Mouse (Mus musculus): ENCODE results near the gene M1ap. TPM values are rescaled to one million over a fixed set of nuclear protein-coding genes. Genes with fewer than 3 reads are reported as not detected.

Gene M1ap
- total and polyA plus RNA-seq, 3 experiments, result 6.2 to 6.3 TPM; not detected in 1

GRCm38 (mm10) chr6:83043993-83044392, 97.3 kb downstream of the M1ap start:
- H3K36me3 ChIP-seq (ENCODE audit: control insufficient read depth in 1 of 2, insufficient read depth in 2 of 2, low read length in 2 of 2), result peaks cover 0 to 2% of the 10 kb centered on the region in 2 experiments; a peak in 1 of 4 replicates
- H3K4me1 ChIP-seq (ENCODE audit: control insufficient read depth in 1 of 2, insufficient read depth in 2 of 2, low read length in 2 of 2), result 0 out of 4 replicates have a peak, but pooled peaks cover 0 to 3% of the 10 kb centered on the region in 2 experiments
- no peak overlapping the region for H3K27ac ChIP-seq (ENCODE audit: control insufficient read depth, low read depth, low read length)

GRCm38 (mm10) chr6:83044742-83045141, 98.0 kb downstream of the M1ap start:
- H3K27me3 ChIP-seq (ENCODE audit: control insufficient read depth in 1 of 2, insufficient read depth in 2 of 2, low read length in 2 of 2), result no peaks in the 10 kb centered on the region
- no peaks in the 10 kb centered on the region for H3K79me2 ChIP-seq (ENCODE audit: control insufficient read depth, insufficient read depth, low read length, poor library complexity)
- peaks cover 0 to 2% of the 10 kb centered on the region in 2 experiments; a peak in 1 of 4 replicates for H3K36me3 ChIP-seq (ENCODE audit: control insufficient read depth in 1 of 2, insufficient read depth in 2 of 2, low read length in 2 of 2)
- TF ChIP-seq MYC (IDR thresholded peaks at IDR 0.05; ENCODE audit: low read depth, low read length) (0 out of 2 replicates have a peak, but pooled peaks have one; percentile 56), UBTF (IDR thresholded peaks at IDR 0.05; ENCODE audit: borderline replicate concordance, insufficient read depth, low read depth, low read length) (peak; percentile 83; the same call in 1 of the 2 replicates), ZKSCAN1 (IDR thresholded peaks at IDR 0.05; ENCODE audit: low read depth, low read length) (no peak), CTCF (IDR thresholded peaks at IDR 0.05 in 2 of 3, conservative IDR thresholded peaks at IDR 0.05 in 1 of 3; ENCODE audit: control insufficient read depth in 1 of 3, insufficient read depth in 1 of 3, low read depth in 2 of 3, low read length in 3 of 3, poor library complexity in 1 of 3, severe bottlenecking in 1 of 3) (no peak), MAX (IDR thresholded peaks at IDR 0.05; ENCODE audit: low read length) (0 out of 2 replicates have a peak, but pooled peaks have one; percentile 28), TBP (IDR thresholded peaks at IDR 0.05; ENCODE audit: low read depth, low read length) (peak; percentile 94), CHD1 (IDR thresholded peaks at IDR 0.05; ENCODE audit: low read depth, low read length) (no peak), POLR2A (IDR thresholded peaks at IDR 0.05; ENCODE audit: control insufficient read depth in 1 of 2, insufficient read depth in 1 of 2, low read depth in 1 of 2, low read length in 2 of 2, poor library complexity in 1 of 2) (no peak)
- peak; percentile 79 for DNase-seq (ENCODE audit: low read depth, low spot score)
- H3K9me3 ChIP-seq (replicated peaks; ENCODE audit: insufficient read depth, low read length), result no peaks in the 10 kb centered on the region
- no peak overlapping the region for H3K9ac ChIP-seq (ENCODE audit: control insufficient read depth, low read depth, low read length, poor library complexity, severe bottlenecking)
- 0 out of 4 replicates have a peak, but pooled peaks cover 0 to 3% of the 10 kb centered on the region in 2 experiments for H3K4me1 ChIP-seq (ENCODE audit: control insufficient read depth in 1 of 2, insufficient read depth in 2 of 2, low read length in 2 of 2)
- H3K27ac ChIP-seq (ENCODE audit: control insufficient read depth, low read depth, low read length), result no peak overlapping the region
- H3K4me3 ChIP-seq (ENCODE audit: control insufficient read depth in 1 of 2, insufficient read depth in 1 of 2, low read depth in 2 of 2, low read length in 2 of 2), result no peak overlapping the region

More at GRCm38 (mm10) chr6:83043993-83044392, 97.3 kb downstream of the M1ap start:
- Histone ChIP-seq H3K4me3 (ENCODE audit: control insufficient read depth in 1 of 2, insufficient read depth in 1 of 2, low read depth in 2 of 2, low read length in 2 of 2) (no peak overlapping the region), H3K9me3 (replicated peaks; ENCODE audit: insufficient read depth, low read length) (no peaks in the 10 kb centered on the region), H3K27me3 (ENCODE audit: control insufficient read depth in 1 of 2, insufficient read depth in 2 of 2, low read length in 2 of 2) (no peaks in the 10 kb centered on the region), H3K79me2 (ENCODE audit: control insufficient read depth, insufficient read depth, low read length, poor library complexity) (no peaks in the 10 kb centered on the region), H3K9ac (ENCODE audit: control insufficient read depth, low read depth, low read length, poor library complexity, severe bottlenecking) (no peak overlapping the region)
- DNase-seq (ENCODE audit: low read depth, low spot score), result no peak
- no peak for TF ChIP-seq BHLHE40 (IDR thresholded peaks at IDR 0.05; ENCODE audit: borderline replicate concordance, low read depth, low read length)
- no peak for TF ChIP-seq SMC3 (IDR thresholded peaks at IDR 0.05; ENCODE audit: low read depth, low read length)
- no peak for TF ChIP-seq POLR2A (IDR thresholded peaks at IDR 0.05; ENCODE audit: control insufficient read depth in 1 of 2, insufficient read depth in 1 of 2, low read depth in 1 of 2, low read length in 2 of 2, poor library complexity in 1 of 2)
- TF ChIP-seq NELFE (IDR thresholded peaks at IDR 0.05; ENCODE audit: low read depth, low read length), result no peak
- no peak for TF ChIP-seq E2F4 (IDR thresholded peaks at IDR 0.05; ENCODE audit: borderline replicate concordance, low read depth, low read length)
- no peak for TF ChIP-seq KAT2A (conservative IDR thresholded peaks at IDR 0.05; ENCODE audit: low read depth, low read length)
- TF ChIP-seq USF2 (IDR thresholded peaks at IDR 0.05; ENCODE audit: borderline replicate concordance in 1 of 2, insufficient read depth in 1 of 2, low read depth in 1 of 2, low read length in 2 of 2), result no peak
- no peak for TF ChIP-seq ZMIZ1 (IDR thresholded peaks at IDR 0.05; ENCODE audit: low read depth, low read length)
- no peak for TF ChIP-seq ELF1 (IDR thresholded peaks at IDR 0.05; ENCODE audit: low read depth, low read length)
- no peak for TF ChIP-seq ZKSCAN1 (IDR thresholded peaks at IDR 0.05; ENCODE audit: low read depth, low read length)
- TF ChIP-seq HCFC1 (IDR thresholded peaks at IDR 0.05; ENCODE audit: low read depth, low read length), result no peak

Measured in MEL (cell line).